Mouse (Mus musculus): ENCODE data around the gene Pfdn2. TPM values are rescaled to one million over a fixed set of nuclear protein-coding genes. Genes with fewer than 3 reads are reported as not detected.
A peak's percentile ranks its signal among the peaks of the same experiment; 100 is the strongest.
"Not testable (repeated sequence)": the region's sequence is repeated elsewhere in the genome, so short reads cannot be mapped to it uniquely, and the experiment has no call there.

The Pfdn2 gene
- polyA plus RNA-seq (2016; fragmentation: Nextera tagmentation; extraction: Ambion mirVana): 96.8 and 111 TPM in 2 replicates

DNA sequence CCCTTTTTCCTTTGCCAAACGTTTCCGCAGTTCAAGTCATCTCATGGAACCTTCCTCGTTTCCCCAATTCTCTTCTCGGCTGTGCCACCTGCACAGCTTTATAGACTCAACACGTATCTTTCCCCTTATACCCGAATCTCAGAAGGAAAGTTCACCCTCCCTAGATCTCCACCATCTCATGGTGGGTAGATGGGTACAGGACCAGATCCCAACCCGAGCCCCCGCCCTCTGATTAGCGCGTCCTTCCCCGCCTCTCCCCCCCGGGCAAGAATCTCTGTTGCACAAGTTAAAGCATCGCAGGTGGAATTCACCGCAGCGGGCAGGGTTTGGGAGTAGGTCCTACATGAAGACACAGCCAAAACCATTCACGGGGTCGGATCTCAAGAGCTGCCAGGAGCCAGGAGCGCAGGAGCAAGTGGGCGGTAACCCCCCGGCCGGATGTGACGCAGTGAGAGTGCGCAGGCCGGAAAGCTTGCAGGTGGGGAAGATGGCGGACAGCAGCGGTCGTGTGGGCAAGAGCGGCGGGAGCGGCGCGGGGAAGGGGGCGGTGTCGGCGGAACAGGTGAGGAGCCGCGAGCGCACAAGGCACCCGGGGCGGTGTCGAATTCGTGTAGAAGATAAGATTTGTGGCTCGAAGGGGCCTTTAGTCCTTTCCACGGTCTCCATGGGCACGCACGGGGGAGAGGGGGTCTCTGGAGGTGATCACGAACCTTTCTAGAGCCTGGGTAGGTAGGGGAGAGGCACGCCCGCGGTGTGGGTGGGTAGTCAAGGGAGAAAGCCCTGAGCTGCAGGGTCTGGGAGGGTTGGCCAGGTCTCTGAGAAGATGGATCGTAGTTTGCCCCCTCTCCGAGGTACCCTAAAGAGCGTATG, at the start of gene Pfdn2, which contains the start of gene Nit1:
Pfdn2 (plus strand) TSS at position 446 of the 870 bp plus-strand sequence.
Nit1 (minus strand) TSS at position 422 of the 870 bp plus-strand sequence.
- peaks cover 22% of the 10 kb centered on the region for H3K4me1 ChIP-seq (replicated peaks)
- WGBS: under 1% methylated on average over 53 of the region's 53 CpGs
- H3K4me3 ChIP-seq: peak within 1 kb of the TSS; percentile 98
- peak within 1 kb of the TSS; percentile 73 for H3K27ac ChIP-seq (ENCODE audit: poor library complexity, severe bottlenecking)
- H3K9ac ChIP-seq: peak within 1 kb of the TSS; percentile 88
- no peaks in the 10 kb centered on the region for H3K27me3 ChIP-seq (replicated peaks)
- H3K9me3 ChIP-seq (replicated peaks): peaks cover 4% of the 10 kb centered on the region; the same call in 1 of the 2 replicates
- peaks cover 32% of the 10 kb centered on the region for H3K36me3 ChIP-seq
- peak within 1 kb of the TSS; percentile 93 for H3K4me2 ChIP-seq
- ATAC-seq (ENCODE audit: insufficient number of reproducible peaks, low FRiP score): peak; percentile 93

DNA sequence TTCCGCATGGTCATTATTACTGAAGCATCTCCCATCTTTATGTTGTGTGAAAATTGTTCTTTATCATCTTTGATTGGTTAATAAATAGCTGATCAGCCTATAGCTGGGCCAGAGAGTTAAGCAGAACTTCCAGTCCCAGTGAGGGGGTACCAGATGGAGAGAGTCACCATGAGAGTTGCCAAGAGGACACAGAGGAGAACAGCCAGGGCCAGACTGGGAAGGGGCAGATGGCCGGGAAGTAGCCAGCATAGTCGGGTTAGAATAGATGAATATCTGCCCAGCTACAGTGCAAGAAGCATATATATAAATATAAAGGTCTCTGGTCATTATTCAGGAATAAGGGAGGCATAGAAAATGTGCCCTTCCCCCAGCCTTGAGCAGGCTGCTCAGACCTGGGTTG, 47.2 kb upstream of the Pfdn2 start:
- no peaks in the 10 kb centered on the region for H3K9me3 ChIP-seq (replicated peaks)
- no peaks in the 10 kb centered on the region for H3K36me3 ChIP-seq
- ATAC-seq (ENCODE audit: insufficient number of reproducible peaks, low FRiP score): no peak
- 48% methylated on average over 3 of the region's 3 CpGs for WGBS
- peaks cover 16% of the 10 kb centered on the region for H3K27me3 ChIP-seq (replicated peaks)
- no peak overlapping the region for H3K27ac ChIP-seq (ENCODE audit: poor library complexity, severe bottlenecking)
- H3K4me1 ChIP-seq (replicated peaks): peaks cover 7% of the 10 kb centered on the region
- H3K4me3 ChIP-seq: no peak overlapping the region
- no peak overlapping the region for H3K9ac ChIP-seq
- H3K4me2 ChIP-seq: no peak overlapping the region

DNA sequence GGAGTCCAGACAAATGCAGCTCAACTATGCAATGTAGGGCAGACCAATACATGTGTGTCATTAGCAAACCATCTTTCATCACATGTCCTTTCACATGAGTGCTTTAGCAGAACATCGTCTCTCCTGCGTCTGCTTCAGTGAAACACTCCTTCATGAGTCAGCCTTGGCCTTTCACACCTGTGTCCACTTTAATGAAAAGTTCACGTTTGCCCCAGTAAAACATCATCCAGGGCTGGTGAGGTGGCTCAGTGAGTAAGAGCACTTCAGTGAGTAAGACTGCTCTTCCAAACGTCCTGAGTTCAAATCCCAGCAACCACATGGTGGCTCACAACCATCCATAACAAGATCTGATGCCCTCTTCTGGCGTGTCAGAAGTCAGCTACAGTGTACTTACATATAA, 39.3 kb upstream of the Pfdn2 start:
- H3K36me3 ChIP-seq; H3K9ac ChIP-seq; H3K4me1 ChIP-seq (replicated peaks); H3K4me2 ChIP-seq; H3K4me3 ChIP-seq; H3K27me3 ChIP-seq (replicated peaks); H3K27ac ChIP-seq (ENCODE audit: poor library complexity, severe bottlenecking); ATAC-seq (ENCODE audit: insufficient number of reproducible peaks, low FRiP score); H3K9me3 ChIP-seq (replicated peaks): not testable (repeated sequence)
- WGBS: 64% methylated on average over 5 of the region's 5 CpGs

DNA sequence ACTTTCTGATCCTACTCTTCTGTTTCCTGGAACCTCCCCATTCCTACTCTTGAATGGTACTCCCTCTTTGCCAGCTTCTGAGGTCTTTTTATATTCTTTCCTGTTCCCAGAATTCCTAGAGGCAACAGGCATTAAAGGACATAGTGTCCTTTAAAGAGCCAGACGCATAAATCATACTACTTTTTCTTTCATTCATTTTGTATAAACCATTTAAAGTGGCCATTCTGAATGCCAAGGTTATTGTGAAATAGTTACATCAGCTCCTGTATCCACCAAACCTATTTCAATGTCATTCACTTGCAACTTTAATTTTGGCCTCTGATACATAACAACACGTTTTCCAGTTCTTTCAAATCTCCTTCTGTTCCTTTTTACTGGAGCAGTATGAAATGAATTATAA, 36.1 kb upstream of the Pfdn2 start:
- Histone ChIP-seq H3K9me3 (replicated peaks) (no peaks in the 10 kb centered on the region), H3K36me3 (no peaks in the 10 kb centered on the region), H3K4me3 (no peak overlapping the region), H3K9ac (no peak overlapping the region), H3K27ac (ENCODE audit: poor library complexity, severe bottlenecking) (no peak overlapping the region), H3K4me1 (replicated peaks) (peaks cover 4% of the 10 kb centered on the region), H3K4me2 (no peak overlapping the region), H3K27me3 (replicated peaks) (no peaks in the 10 kb centered on the region)
- 70% methylated on average over 2 of the region's 2 CpGs for WGBS
- ATAC-seq (ENCODE audit: insufficient number of reproducible peaks, low FRiP score): no peak

DNA sequence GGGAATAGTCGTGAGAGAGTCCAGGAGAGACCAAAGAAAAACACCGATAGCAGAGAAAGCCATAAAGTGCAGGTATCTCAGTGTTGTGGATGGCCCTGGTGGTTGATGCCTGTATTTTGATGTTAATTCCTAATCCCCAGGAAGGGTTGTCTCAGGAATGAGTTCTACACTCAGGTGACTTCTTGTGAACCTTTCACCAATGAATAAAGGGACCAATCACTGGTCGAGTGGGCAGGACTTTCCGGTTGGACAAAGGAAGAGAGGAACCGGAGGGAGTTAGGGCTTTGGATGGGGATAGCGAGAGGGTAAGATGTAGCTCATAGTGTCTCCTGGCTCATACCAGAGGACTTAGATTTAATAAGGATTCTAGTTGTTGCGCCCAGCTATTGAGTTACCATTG, 25.7 kb upstream of the Pfdn2 start:
- ATAC-seq (ENCODE audit: insufficient number of reproducible peaks, low FRiP score): no peak
- H3K9me3 ChIP-seq (replicated peaks): peaks cover 6% of the 10 kb centered on the region; the same call in 1 of the 2 replicates
- peak overlapping the region; percentile 35; the same call in 1 of the 2 replicates for H3K9ac ChIP-seq
- 0 out of 2 replicates have a peak, but pooled peaks cover 4% of the 10 kb centered on the region for H3K4me1 ChIP-seq (replicated peaks)
- 19% methylated on average over 7 of the region's 7 CpGs for WGBS
- peak overlapping the region; percentile 62 for H3K4me2 ChIP-seq
- H3K27ac ChIP-seq (ENCODE audit: poor library complexity, severe bottlenecking): no peak overlapping the region
- 0 out of 2 replicates have a peak, but pooled peaks cover 3% of the 10 kb centered on the region for H3K36me3 ChIP-seq
- no peaks in the 10 kb centered on the region for H3K27me3 ChIP-seq (replicated peaks)
- peak overlapping the region; percentile 37 for H3K4me3 ChIP-seq

DNA sequence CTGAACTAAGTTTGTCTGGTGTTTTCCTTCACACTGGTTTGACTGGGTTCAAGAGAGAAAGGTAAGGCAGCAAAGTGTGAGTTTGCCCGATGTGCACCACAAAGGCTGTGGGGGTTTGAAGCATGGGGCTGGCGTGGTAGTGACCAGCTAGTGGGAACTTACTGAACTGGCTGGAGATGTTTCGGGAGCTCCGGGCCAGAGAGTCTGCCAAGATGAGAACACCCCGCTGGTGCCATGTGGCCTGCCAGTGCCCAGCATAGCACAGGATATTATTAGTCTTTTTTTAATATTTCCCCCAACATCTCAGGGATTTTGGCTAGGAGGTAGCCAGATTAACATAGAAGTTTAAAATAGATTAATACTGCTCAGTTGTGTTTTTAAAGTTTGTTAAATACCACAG, 25.3 kb upstream of the Pfdn2 start:
- H3K27me3 ChIP-seq (replicated peaks): no peaks in the 10 kb centered on the region
- H3K9ac ChIP-seq: peak overlapping the region; percentile 35; the same call in 1 of the 2 replicates
- WGBS: 18% methylated on average over 5 of the region's 5 CpGs
- H3K4me2 ChIP-seq: peak overlapping the region; percentile 62
- peak overlapping the region; percentile 37 for H3K4me3 ChIP-seq
- H3K4me1 ChIP-seq (replicated peaks): 0 out of 2 replicates have a peak, but pooled peaks cover 4% of the 10 kb centered on the region
- peaks cover 6% of the 10 kb centered on the region; the same call in 1 of the 2 replicates for H3K9me3 ChIP-seq (replicated peaks)
- H3K36me3 ChIP-seq: peaks cover 7% of the 10 kb centered on the region; the same call in 1 of the 2 replicates
- no peak overlapping the region for H3K27ac ChIP-seq (ENCODE audit: poor library complexity, severe bottlenecking)
- no peak for ATAC-seq (ENCODE audit: insufficient number of reproducible peaks, low FRiP score)

DNA sequence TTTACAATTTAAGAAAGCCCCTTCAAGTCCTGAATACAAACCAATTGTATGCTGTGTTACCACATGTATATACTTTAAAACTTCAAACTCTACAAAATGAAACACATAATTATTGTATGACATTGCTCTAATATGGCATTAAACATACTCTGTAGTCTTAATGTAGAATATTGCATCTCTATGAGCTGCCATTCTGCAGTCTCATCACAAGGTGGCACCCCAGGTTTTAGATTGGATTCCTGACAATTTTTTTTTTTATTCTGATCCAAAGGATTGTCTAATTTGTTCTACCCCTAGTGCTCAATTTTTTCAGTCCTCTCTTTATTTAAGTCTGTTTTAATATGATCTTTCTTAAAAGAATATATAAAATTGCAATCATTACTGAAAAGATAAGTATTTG, 24.1 kb upstream of the Pfdn2 start:
- no peak for ATAC-seq (ENCODE audit: insufficient number of reproducible peaks, low FRiP score)
- H3K36me3 ChIP-seq: peaks cover 11% of the 10 kb centered on the region; the same call in 1 of the 2 replicates
- H3K4me3 ChIP-seq: no peak overlapping the region
- H3K4me1 ChIP-seq (replicated peaks): peaks cover 7% of the 10 kb centered on the region; the same call in 1 of the 2 replicates
- no peaks in the 10 kb centered on the region for H3K27me3 ChIP-seq (replicated peaks)
- no peak overlapping the region for H3K4me2 ChIP-seq
- no peaks in the 10 kb centered on the region for H3K9me3 ChIP-seq (replicated peaks)
- no peak overlapping the region for H3K9ac ChIP-seq
- H3K27ac ChIP-seq (ENCODE audit: poor library complexity, severe bottlenecking): no peak overlapping the region

DNA sequence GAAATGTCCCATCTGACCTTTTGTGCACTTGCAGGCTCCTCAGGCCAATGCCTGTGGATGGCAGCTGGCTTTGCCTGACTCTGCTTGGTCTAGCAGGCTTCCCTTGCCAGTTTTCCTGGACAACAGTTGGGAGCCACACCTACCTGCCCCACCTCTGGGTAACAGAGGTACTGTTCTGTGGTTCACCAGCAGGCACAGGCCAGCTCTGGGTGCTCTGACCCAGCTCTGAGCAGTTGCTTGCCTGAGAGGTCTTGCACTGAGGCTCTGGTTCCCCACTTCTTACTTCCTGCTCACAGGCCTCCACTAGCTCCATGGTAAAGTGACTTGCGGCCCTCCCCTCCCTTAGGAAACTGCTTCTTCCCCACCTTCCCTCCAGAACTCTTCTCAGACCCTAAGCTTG, 23.5 kb upstream of the Pfdn2 start:
- peaks cover 7% of the 10 kb centered on the region; the same call in 1 of the 2 replicates for H3K4me1 ChIP-seq (replicated peaks)
- H3K9ac ChIP-seq: 0 out of 2 replicates have a peak overlapping the region, but pooled peaks have one; percentile 4

DNA sequence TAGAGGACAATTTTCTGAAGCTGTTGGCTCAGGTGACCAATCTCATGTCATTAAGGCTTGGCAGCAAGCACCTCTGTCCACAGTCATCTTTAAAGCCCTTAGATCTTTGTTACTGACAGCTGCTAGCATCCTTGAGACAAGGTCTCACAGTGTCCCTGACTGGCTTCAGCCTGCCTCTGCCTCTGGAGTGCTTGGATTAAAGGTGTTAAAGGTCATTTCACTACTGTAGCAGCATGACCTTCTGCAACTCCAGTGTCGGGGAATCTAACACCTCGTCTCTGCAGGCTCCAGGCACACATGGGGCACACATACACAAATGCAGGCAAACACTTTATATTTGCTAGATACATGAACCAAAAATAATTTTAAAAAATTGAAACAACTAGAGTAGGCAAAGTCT, 19.9 kb upstream of the Pfdn2 start:
- H3K4me2 ChIP-seq: no peak overlapping the region
- H3K4me1 ChIP-seq (replicated peaks): peaks cover 18% of the 10 kb centered on the region
- WGBS: 78% methylated on average over 2 of the region's 2 CpGs
- H3K9me3 ChIP-seq (replicated peaks): no peaks in the 10 kb centered on the region
- no peak for ATAC-seq (ENCODE audit: insufficient number of reproducible peaks, low FRiP score)
- H3K27me3 ChIP-seq (replicated peaks): no peaks in the 10 kb centered on the region
- H3K4me3 ChIP-seq: no peak overlapping the region
- no peak overlapping the region for H3K27ac ChIP-seq (ENCODE audit: poor library complexity, severe bottlenecking)
- H3K36me3 ChIP-seq: peaks cover 11% of the 10 kb centered on the region; the same call in 1 of the 2 replicates
- no peak overlapping the region for H3K9ac ChIP-seq

More for the DNA sequence above, 23.5 kb upstream of the Pfdn2 start:
- H3K27me3 ChIP-seq (replicated peaks): no peaks in the 10 kb centered on the region
- ATAC-seq (ENCODE audit: insufficient number of reproducible peaks, low FRiP score): no peak
- no peaks in the 10 kb centered on the region for H3K9me3 ChIP-seq (replicated peaks)
- peaks cover 11% of the 10 kb centered on the region; the same call in 1 of the 2 replicates for H3K36me3 ChIP-seq
- H3K27ac ChIP-seq (ENCODE audit: poor library complexity, severe bottlenecking): no peak overlapping the region
- H3K4me2 ChIP-seq: no peak overlapping the region
- H3K4me3 ChIP-seq: no peak overlapping the region
- 64% methylated on average over 1 of the region's 1 CpGs for WGBS

DNA sequence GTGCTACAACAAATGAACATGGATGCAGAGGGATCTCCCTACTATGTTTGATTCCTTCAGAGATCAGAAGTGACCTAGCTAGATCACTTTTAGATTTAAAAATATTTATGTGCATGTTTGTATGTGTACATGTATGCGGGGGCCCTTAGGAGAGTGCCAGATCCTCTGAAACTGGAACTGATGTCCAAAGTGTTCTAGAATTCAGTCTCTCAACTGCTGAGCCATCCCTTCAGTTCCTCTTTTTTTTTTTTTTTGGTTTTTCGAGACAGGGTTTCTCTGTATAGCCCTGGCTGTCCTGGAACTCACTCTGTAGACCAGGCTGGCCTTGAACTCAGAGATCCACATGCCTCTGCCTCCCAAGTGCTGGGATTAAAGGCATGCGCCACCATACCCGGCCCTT, 18.9 kb upstream of the Pfdn2 start:
- not testable (repeated sequence) for H3K9ac ChIP-seq; H3K27ac ChIP-seq (ENCODE audit: poor library complexity, severe bottlenecking); ATAC-seq (ENCODE audit: insufficient number of reproducible peaks, low FRiP score); H3K9me3 ChIP-seq (replicated peaks); H3K4me2 ChIP-seq; H3K4me3 ChIP-seq; H3K27me3 ChIP-seq (replicated peaks)
- Histone ChIP-seq H3K4me1 (replicated peaks) (peaks cover 26% of the 10 kb centered on the region), H3K36me3 (peaks cover 11% of the 10 kb centered on the region; the same call in 1 of the 2 replicates)
- WGBS: 88% methylated on average over 3 of the region's 4 CpGs

DNA sequence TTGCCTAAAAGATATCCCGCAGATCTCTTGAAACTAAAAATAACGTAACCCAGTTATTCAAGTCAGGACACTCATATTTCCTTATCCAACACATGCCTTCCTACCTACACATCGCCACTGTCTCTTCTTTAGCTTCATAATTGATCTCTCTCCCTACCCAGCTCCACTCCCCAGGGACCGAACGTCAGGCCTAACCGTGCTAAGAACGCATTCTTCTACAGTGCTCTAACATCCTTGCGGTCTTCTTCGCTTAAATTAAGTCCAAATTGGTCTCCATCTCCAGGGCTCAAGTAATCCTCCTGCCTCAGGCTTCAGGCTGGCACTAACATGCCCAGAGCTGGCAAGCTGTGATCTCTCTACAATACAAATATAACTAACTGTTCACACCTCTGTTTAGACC, 17.2 kb upstream of the Pfdn2 start:
- H3K9me3 ChIP-seq (replicated peaks): no peaks in the 10 kb centered on the region
- no peak for ATAC-seq (ENCODE audit: insufficient number of reproducible peaks, low FRiP score)
- H3K4me1 ChIP-seq (replicated peaks): peaks cover 35% of the 10 kb centered on the region
- H3K9ac ChIP-seq: peak overlapping the region; percentile 95
- H3K4me2 ChIP-seq: peak overlapping the region; percentile 99
- WGBS: 27% methylated on average over 9 of the region's 9 CpGs
- H3K4me3 ChIP-seq: peak overlapping the region; percentile 90
- H3K27ac ChIP-seq (ENCODE audit: poor library complexity, severe bottlenecking): peak overlapping the region; percentile 98
- H3K36me3 ChIP-seq: peaks cover 19% of the 10 kb centered on the region
- no peaks in the 10 kb centered on the region for H3K27me3 ChIP-seq (replicated peaks)
